Mouse (Mus musculus): ENCODE measurements at regions not wholly inside any gene's neighbourhood (a gene's known extent, or its start where the extent isn't known, plus 50 kb on each side); places are given as distances from the start of the nearest gene placed in this dataset.
A peak's percentile ranks its signal among the peaks of the same experiment; 100 is the strongest.

- ATAC-seq (ENCODE audit: low FRiP score, low read depth): no peak
- H3K9ac ChIP-seq: no peak overlapping the region
- no peak overlapping the region for H3K4me3 ChIP-seq
- no peak overlapping the region for H3K4me2 ChIP-seq (replicated peaks)
- H3K9me3 ChIP-seq: no peaks in the 10 kb centered on the region
- no peaks in the 10 kb centered on the region for H3K4me1 ChIP-seq
- H3K27me3 ChIP-seq (replicated peaks): no peaks in the 10 kb centered on the region
- WGBS: 88% methylated on average over 3 of the region's 3 CpGs
- no peaks in the 10 kb centered on the region for H3K36me3 ChIP-seq
- H3K27ac ChIP-seq: no peak overlapping the region
Observed at GRCm38 (mm10) chr1:76197651-76198050, 651.6 kb downstream of the Slc4a3 start.

GRCm38 (mm10) chr1:76200906-76201305 is 654.8 kb downstream of the Slc4a3 start:
- no peaks in the 10 kb centered on the region for H3K36me3 ChIP-seq
- H3K4me2 ChIP-seq (replicated peaks): no peak overlapping the region
- no peaks in the 10 kb centered on the region for H3K27me3 ChIP-seq (replicated peaks)
- H3K9me3 ChIP-seq: no peaks in the 10 kb centered on the region
- no peak overlapping the region for H3K27ac ChIP-seq
- no peaks in the 10 kb centered on the region for H3K4me1 ChIP-seq
- WGBS: 77% methylated on average over 3 of the region's 3 CpGs
- no peak for ATAC-seq (ENCODE audit: low FRiP score, low read depth)
- H3K9ac ChIP-seq: no peak overlapping the region
- no peak overlapping the region for H3K4me3 ChIP-seq

GRCm38 (mm10) chr1:76212486-76212885 is 666.4 kb downstream of the Slc4a3 start:
- Histone ChIP-seq H3K4me1 (no peaks in the 10 kb centered on the region), H3K4me2 (replicated peaks) (no peak overlapping the region), H3K9me3 (no peaks in the 10 kb centered on the region), H3K9ac (no peak overlapping the region), H3K4me3 (no peak overlapping the region), H3K36me3 (no peaks in the 10 kb centered on the region), H3K27me3 (replicated peaks) (no peaks in the 10 kb centered on the region), H3K27ac (no peak overlapping the region)
- WGBS: 97% methylated on average over 5 of the region's 5 CpGs
- no peak for ATAC-seq (ENCODE audit: low FRiP score, low read depth)

GRCm38 (mm10) chr1:76244721-76245120 is 698.7 kb downstream of the Slc4a3 start:
- H3K4me1 ChIP-seq: peaks cover 10% of the 10 kb centered on the region
- H3K36me3 ChIP-seq: no peaks in the 10 kb centered on the region
- H3K27me3 ChIP-seq (replicated peaks): no peaks in the 10 kb centered on the region
- no peak overlapping the region for H3K9ac ChIP-seq
- no peak overlapping the region for H3K4me3 ChIP-seq
- 87% methylated on average over 3 of the region's 3 CpGs for WGBS
- no peak overlapping the region for H3K27ac ChIP-seq
- ATAC-seq (ENCODE audit: low FRiP score, low read depth): no peak
- no peak overlapping the region for H3K4me2 ChIP-seq (replicated peaks)
- H3K9me3 ChIP-seq: no peaks in the 10 kb centered on the region

GRCm38 (mm10) chr1:76246181-76246796 is 700.2 kb downstream of the Slc4a3 start:
- H3K9me3 ChIP-seq: no peaks in the 10 kb centered on the region
- no peak overlapping the region for H3K4me3 ChIP-seq
- WGBS: 19% methylated on average over 8 of the region's 8 CpGs
- peak; percentile 61; the same call in 1 of the 2 replicates for ATAC-seq (ENCODE audit: low FRiP score, low read depth)
- no peaks in the 10 kb centered on the region for H3K27me3 ChIP-seq (replicated peaks)
- peaks cover 10% of the 10 kb centered on the region for H3K4me1 ChIP-seq
- H3K36me3 ChIP-seq: no peaks in the 10 kb centered on the region
- H3K27ac ChIP-seq: no peak overlapping the region
- peak overlapping the region; percentile 18; the same call in 1 of the 2 replicates for H3K4me2 ChIP-seq (replicated peaks)
- no peak overlapping the region for H3K9ac ChIP-seq

- no peak overlapping the region for H3K4me3 ChIP-seq
- 65% methylated on average over 8 of the region's 8 CpGs for WGBS
- no peak overlapping the region for H3K9ac ChIP-seq
- H3K36me3 ChIP-seq: no peaks in the 10 kb centered on the region
- H3K27me3 ChIP-seq (replicated peaks): no peaks in the 10 kb centered on the region
- no peak for ATAC-seq (ENCODE audit: low FRiP score, low read depth)
- no peak overlapping the region for H3K27ac ChIP-seq
- H3K4me2 ChIP-seq (replicated peaks): no peak overlapping the region
- H3K4me1 ChIP-seq: peaks cover 10% of the 10 kb centered on the region
- H3K9me3 ChIP-seq: no peaks in the 10 kb centered on the region
Observed at GRCm38 (mm10) chr1:76247126-76247525, 701.1 kb downstream of the Slc4a3 start.

GRCm38 (mm10) chr1:76258217-76258616 is 712.2 kb downstream of the Slc4a3 start:
- Histone ChIP-seq H3K36me3 (no peaks in the 10 kb centered on the region), H3K4me3 (no peak overlapping the region), H3K4me1 (no peaks in the 10 kb centered on the region; the same call in 1 of the 2 replicates), H3K4me2 (replicated peaks) (no peak overlapping the region), H3K27ac (no peak overlapping the region), H3K9ac (no peak overlapping the region), H3K27me3 (replicated peaks) (no peaks in the 10 kb centered on the region), H3K9me3 (no peaks in the 10 kb centered on the region)
- WGBS: 44% methylated on average over 4 of the region's 4 CpGs
- no peak for ATAC-seq (ENCODE audit: low FRiP score, low read depth)

- H3K27me3 ChIP-seq (replicated peaks): no peaks in the 10 kb centered on the region
- no peaks in the 10 kb centered on the region for H3K4me1 ChIP-seq
- 44% methylated on average over 7 of the region's 7 CpGs for WGBS
- H3K4me2 ChIP-seq (replicated peaks): no peak overlapping the region
- no peak overlapping the region for H3K27ac ChIP-seq
- H3K9ac ChIP-seq: no peak overlapping the region
- no peaks in the 10 kb centered on the region for H3K9me3 ChIP-seq
- H3K36me3 ChIP-seq: no peaks in the 10 kb centered on the region
- no peak overlapping the region for H3K4me3 ChIP-seq
- no peak for ATAC-seq (ENCODE audit: low FRiP score, low read depth)
Observed at GRCm38 (mm10) chr1:76276148-76276547, 730.1 kb downstream of the Slc4a3 start.

- H3K36me3 ChIP-seq: no peaks in the 10 kb centered on the region
- H3K27me3 ChIP-seq (replicated peaks): no peaks in the 10 kb centered on the region
- ATAC-seq (ENCODE audit: low FRiP score, low read depth): no peak
- H3K4me3 ChIP-seq: no peak overlapping the region
- H3K27ac ChIP-seq: no peak overlapping the region
- no peak overlapping the region for H3K4me2 ChIP-seq (replicated peaks)
- H3K9ac ChIP-seq: no peak overlapping the region
- WGBS: 59% methylated on average over 3 of the region's 3 CpGs
- no peaks in the 10 kb centered on the region for H3K4me1 ChIP-seq
- H3K9me3 ChIP-seq: no peaks in the 10 kb centered on the region
Observed at GRCm38 (mm10) chr1:76276624-76277023, 730.6 kb downstream of the Slc4a3 start.

GRCm38 (mm10) chr1:76283322-76283721 is 737.3 kb downstream of the Slc4a3 start:
- 51% methylated on average over 3 of the region's 3 CpGs for WGBS
- Histone ChIP-seq H3K36me3 (no peaks in the 10 kb centered on the region), H3K4me1 (no peaks in the 10 kb centered on the region), H3K4me3 (no peak overlapping the region), H3K27me3 (replicated peaks) (no peaks in the 10 kb centered on the region), H3K4me2 (replicated peaks) (no peak overlapping the region), H3K9me3 (no peaks in the 10 kb centered on the region), H3K9ac (no peak overlapping the region), H3K27ac (no peak overlapping the region)
- no peak for ATAC-seq (ENCODE audit: low FRiP score, low read depth)

GRCm38 (mm10) chr1:76322943-76323559 is 777.0 kb downstream of the Slc4a3 start:
- H3K4me2 ChIP-seq (replicated peaks): no peak overlapping the region
- H3K27me3 ChIP-seq (replicated peaks): no peaks in the 10 kb centered on the region
- H3K4me3 ChIP-seq: no peak overlapping the region
- H3K4me1 ChIP-seq: no peaks in the 10 kb centered on the region
- no peak overlapping the region for H3K9ac ChIP-seq
- H3K27ac ChIP-seq: no peak overlapping the region
- no peak for ATAC-seq (ENCODE audit: low FRiP score, low read depth)
- 72% methylated on average over 4 of the region's 4 CpGs for WGBS
- no peaks in the 10 kb centered on the region for H3K36me3 ChIP-seq
- no peaks in the 10 kb centered on the region for H3K9me3 ChIP-seq

- no peaks in the 10 kb centered on the region for H3K36me3 ChIP-seq
- no peaks in the 10 kb centered on the region for H3K4me1 ChIP-seq
- WGBS: 82% methylated on average over 4 of the region's 4 CpGs
- no peak for ATAC-seq (ENCODE audit: low FRiP score, low read depth)
- no peak overlapping the region for H3K4me3 ChIP-seq
- no peak overlapping the region for H3K4me2 ChIP-seq (replicated peaks)
- H3K9ac ChIP-seq: no peak overlapping the region
- H3K9me3 ChIP-seq: no peaks in the 10 kb centered on the region
- H3K27me3 ChIP-seq (replicated peaks): no peaks in the 10 kb centered on the region
- H3K27ac ChIP-seq: no peak overlapping the region
Observed at GRCm38 (mm10) chr1:76323592-76323991, 777.5 kb downstream of the Slc4a3 start.

GRCm38 (mm10) chr1:76336011-76336410 is 789.9 kb downstream of the Slc4a3 start:
- no peaks in the 10 kb centered on the region for H3K4me1 ChIP-seq
- no peaks in the 10 kb centered on the region for H3K36me3 ChIP-seq
- H3K27me3 ChIP-seq (replicated peaks): no peaks in the 10 kb centered on the region
- no peak overlapping the region for H3K4me3 ChIP-seq
- no peak overlapping the region for H3K9ac ChIP-seq
- no peaks in the 10 kb centered on the region for H3K9me3 ChIP-seq
- H3K27ac ChIP-seq: no peak overlapping the region
- no peak for ATAC-seq (ENCODE audit: low FRiP score, low read depth)
- H3K4me2 ChIP-seq (replicated peaks): no peak overlapping the region

Data from neural tube, embryonic 12.5 days (tissue).